Mouse (Mus musculus) spleen, adult 2 months (tissue): Measurements from ENCODE around the gene Ier5.

Experiments
- CTCF ChIP-seq: fragments of 200-500 bp; IDR thresholded peaks from 2 replicates; pipeline ENCODE4 v1.5.1; 2011; ENCODE audit warnings: mild to moderate bottlenecking, inconsistent platforms; ENCODE audit not compliant: insufficient read depth, insufficient read length, insufficient replicate concordance; ENCODE audit errors: extremely low read depth
- POLR2A ChIP-seq: fragments of 200-500 bp; IDR thresholded peaks from 2 replicates; pipeline ENCODE4 v1.6.1; 2011; ENCODE audit warnings: low read depth, low read length, inconsistent platforms

DNA sequence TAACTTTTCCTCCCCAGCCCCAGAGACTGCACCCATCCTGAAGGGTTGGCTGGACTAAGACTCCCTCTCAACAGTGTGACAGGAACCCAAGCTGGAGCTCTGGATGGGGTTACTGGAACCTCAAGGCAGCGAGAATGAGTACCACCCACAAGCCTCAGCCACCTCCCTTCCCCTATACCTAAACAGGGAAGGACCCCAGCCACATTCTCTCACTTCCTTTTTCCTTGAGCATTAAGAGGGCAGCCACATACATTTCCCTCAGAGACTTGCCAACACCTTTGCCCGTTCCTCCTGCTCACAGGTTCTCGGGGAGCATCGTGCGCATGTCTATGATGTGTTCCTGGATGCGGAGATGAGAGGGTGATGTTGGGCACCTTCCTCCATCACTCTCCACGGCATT is 37.4 kb downstream of the Ier5 start:
- TF ChIP-seq POLR2A (no peak), CTCF (no peak)
